Mouse (Mus musculus) retina, postnatal 7 days (tissue): Measurements from ENCODE around the gene Mdm2.

Source experiments
- DNase-seq: peaks from one replicate; pipeline ENCODE4 v3.0.0-alpha.2; 2012; ENCODE audit warnings: low read depth, low spot score

Mdm2 gene

DNA sequence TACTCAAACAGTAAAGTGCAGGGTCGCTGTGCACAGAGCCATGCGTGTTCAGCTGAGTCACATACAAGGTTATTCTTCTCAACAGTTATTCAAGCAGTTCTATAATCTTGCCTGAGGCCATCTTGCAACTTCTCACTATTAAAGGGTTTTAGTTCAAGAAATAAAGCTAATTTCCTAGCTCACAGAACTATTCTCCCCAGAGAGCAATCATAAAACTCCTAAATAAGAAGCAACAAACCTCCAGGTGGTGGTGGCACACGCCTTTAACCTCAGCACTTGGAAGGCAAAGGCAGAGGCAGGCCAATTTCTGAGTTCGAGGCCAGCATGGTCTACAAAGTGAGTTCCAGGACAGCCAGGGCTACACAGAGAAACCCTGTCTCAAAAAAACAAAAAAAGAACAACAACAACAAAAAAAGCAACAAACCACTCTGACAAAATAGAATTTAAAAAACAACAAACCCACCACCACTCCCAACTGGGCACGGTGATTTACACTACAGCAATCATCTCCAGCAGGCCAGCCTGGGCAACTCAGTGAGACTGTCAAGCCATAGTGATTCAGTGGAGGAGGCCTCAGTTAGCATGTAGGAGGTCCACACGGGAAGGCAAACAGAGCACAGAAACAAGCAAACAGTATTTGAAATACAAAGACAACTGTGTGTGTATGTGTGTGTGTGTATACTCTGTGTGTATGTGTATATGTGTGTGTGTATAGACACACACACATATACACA is 13.6 kb downstream of the Mdm2 start:
- DNase-seq: no peak

DNA sequence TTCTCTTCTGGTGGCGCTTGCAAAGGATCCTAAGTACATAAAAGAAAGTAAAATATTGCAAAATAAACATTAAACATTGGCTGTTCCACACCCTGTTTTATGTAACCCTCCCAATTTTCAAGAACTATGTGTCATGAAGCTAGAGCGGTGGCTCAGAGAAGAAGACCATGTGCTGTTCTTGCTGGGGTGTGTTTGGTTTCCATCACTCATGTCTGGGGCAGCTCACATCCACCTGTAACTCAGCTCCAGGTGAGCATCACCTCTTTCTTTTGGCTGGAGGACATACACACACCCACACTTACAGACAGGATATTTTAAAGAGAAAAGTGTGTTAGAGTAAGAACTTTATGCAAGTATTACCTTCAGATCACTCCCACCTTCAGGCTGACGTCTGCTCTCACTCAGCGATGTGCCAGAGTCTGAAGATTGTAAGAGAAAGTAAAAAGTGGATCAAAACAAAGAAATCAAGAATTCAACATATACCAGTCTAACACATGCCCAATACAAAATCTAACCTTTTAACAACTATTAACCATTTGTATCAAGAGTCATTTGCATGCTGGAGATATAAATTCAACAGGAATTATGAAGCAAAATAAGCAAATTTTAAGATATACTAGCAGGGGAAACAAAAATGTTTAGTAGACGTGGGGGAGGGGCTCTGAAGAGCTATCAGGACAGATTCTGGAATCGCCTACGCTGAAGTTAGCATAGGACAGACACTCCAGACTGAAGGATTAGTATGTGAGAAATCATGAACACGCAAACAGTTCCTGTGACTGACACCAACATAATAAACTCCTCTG is 14.3 kb downstream of the Mdm2 start:
- no peak for DNase-seq

DNA sequence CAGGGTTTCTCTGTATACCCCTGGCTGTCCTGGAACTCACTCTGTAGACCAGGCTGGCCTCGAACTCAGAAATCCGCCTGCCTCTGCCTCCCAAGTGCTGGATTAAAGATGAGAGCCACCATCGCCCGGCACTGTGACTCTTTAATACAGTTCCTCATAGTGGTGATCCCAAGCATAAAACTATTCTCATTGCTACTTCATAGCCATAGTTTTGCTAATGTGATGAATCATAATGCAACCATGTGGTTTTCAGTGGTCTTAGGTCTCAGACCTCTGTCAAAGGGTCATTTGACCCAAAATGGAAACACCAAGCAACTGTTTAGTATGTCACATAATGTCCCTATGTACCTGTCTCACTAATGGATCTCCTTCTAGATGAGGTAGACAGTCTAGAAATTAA is 15.0 kb downstream of the Mdm2 start:
- DNase-seq: no peak

DNA sequence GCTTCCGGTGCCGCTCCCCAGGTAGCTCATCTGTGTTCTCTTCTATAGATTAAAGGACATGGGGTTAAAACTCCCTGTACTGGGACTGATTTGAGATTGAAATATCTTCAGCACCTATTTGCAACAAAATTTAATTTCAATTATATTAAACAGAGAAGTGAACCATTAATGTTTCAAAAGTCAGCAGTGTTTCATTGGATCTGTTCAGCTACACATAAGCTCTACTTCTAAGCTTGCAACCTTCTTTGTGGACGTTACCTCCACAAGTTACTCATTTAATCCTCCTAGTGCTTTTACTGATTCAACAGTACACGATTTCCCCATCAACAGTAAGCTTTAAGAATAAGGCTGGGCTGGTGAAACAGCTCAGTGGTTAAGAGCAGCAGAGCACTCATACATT is 15.5 kb downstream of the Mdm2 start:
- no peak for DNase-seq

DNA sequence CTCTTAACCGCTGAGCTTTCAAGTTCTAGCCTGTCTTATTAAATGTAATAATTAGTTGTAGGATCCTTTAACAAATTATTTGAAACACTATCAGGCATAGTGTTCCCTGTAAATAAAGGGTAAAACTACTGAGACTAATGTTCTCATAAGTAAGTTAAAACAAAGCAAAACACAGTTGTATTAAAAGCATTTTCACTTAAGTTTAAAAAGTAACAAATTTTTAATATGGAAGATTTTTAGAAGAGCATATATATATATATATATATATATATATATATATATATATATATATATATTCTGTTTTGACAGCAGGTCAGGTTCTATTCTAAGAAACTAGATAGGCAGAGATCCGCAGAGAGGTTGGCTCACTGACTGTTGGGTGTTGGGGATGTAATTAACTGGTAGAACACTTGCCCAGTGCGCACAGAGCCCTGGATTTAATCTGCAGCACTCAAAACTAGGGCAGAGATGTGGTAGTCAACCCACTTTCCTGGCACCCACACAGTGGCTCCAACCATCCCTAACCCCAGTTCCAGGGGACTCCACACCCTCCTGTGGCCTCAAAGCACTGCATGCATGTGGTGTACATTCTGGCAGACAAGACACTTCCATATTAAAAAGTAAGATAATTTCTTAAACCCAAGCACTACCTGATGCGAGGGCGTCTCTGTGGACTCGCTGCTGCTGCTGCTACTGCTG is 16.2 kb downstream of the Mdm2 start:
- DNase-seq: no peak

DNA sequence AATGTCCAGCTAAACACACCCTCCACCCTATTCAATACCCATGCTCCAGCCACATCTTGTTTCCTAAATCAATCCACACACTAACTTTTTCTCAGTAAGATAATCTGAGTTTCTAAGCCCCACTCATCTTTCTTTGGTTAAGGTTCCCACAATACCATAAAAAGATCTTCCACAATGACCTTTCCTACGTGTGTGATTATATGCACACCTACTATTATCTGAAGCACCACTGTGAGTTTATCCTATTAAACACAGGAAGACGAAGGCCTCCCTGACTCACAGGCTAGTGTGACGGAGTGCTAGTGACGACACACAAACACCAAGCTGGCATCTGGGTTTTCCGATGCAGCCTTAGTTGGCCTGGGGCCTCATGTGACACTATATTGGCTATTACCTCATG is 17.6 kb downstream of the Mdm2 start:
- DNase-seq: no peak

DNA sequence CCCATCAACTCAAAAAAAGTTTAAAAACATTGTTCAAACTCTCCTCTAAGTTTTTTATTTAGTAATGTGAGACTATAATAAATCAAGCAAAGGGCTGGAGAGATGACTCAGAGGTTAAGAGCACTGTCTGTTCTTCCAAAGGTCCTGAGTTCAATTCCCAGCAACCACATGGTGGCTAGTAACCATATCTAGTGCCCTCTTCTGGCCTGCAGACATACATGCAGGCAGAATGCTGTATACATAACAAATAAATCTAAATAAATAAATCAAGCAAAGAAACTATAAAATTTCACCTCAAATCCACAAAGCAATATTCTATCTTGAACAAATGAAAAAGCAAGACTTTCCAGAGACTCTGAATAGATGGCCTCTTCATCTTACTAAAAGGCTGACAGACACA is 18.4 kb downstream of the Mdm2 start:
- no peak for DNase-seq

DNA sequence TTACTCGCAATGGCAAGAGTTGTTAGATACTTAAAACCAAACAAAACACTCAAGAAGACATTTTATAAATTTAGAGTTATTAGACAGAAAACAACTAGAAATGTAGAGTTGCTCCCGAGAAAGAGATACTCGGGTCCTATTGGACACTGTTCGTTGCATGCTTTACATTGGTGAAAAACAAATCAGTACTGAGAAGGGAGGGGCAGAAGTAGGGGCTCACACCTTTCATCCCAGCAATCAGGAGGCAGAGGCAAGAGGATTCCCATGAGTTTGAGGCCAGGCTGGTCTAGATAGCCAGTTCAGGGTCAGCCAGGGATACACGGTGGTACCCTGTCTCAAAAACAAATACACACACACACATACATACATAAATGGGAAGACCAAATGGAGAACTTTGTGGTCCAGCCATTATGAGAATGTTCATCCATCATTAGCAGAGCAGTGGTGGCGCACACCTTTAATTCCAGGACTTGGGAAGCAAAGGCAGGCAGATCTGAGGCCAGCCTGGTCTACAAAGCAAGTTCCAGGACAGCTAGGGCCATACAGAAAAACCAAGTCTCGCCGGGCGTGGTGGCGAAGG is 19.1 kb downstream of the Mdm2 start:
- DNase-seq: no peak

DNA sequence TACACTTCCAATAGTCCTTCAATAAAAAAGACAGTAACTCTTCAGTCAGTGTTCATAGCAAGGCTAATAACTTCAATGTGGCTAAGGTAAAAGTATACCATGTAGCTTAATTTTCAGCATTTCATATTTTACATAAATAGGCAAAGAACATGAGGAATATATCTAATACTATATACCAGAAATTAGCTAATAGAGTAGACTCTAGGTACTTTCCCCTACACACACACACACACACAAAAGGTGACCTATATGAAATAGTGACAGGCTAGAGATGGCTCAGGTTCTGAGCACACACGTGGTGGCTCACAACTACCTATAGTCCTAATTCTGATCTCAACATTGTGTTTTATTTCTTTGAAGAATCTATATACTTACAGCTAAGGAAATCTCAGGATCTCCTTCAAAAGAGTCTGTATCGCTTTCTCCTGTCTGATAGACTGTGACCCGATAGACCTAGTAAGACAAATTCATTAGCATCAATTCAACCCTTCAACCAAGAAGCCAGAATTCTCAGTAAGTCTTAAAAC is 19.7 kb downstream of the Mdm2 start:
- no peak for DNase-seq

DNA sequence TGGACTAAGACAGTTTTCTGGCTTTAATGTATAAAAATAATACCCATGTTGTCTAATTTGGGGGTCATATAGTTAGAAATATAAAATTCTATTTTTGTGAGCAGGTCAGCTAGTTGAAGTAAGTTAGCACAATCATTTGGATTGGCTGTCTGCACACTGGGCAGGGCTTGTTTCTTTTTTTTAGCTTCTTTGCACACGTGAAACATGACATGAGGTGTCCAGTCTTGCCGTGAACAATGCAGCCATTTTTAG is 20.5 kb downstream of the Mdm2 start:
- no peak for DNase-seq

DNA sequence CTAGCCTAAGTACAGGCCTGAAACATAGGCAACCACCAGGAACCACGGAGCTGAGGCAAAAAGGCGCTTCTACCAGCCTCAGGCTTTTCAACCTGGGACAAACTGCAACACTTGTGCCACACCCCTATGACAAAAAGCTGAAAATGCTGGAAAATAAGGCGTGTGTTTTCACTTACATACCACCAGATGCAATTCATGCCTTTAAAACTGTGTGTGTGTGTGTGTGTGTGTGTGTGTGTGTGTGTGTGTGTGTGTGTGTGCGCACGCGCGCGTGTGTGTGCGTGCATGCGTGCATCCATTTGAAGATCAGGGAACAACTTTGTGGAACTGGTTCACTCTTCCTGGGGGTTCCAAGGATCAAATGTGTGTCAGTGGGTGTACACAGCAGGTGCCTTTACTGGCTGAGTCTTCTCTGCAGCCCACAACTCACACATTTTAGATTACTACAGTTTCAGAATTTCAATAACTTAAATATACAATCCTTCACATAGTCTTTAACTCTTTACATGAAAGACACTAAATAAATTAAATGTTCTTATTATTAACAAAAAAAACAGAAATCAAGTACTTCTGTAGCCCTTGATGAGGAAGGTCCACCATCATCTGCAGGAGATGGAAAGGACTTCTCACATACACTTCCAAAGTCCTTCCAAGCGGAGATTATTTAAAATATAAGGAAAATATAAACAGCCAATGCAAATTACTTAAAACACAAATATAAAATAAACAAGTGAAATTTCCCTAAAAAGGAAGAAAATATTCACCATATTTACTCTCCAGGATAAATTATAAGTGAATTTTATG is 21.1 kb downstream of the Mdm2 start:
- no peak for DNase-seq

DNA sequence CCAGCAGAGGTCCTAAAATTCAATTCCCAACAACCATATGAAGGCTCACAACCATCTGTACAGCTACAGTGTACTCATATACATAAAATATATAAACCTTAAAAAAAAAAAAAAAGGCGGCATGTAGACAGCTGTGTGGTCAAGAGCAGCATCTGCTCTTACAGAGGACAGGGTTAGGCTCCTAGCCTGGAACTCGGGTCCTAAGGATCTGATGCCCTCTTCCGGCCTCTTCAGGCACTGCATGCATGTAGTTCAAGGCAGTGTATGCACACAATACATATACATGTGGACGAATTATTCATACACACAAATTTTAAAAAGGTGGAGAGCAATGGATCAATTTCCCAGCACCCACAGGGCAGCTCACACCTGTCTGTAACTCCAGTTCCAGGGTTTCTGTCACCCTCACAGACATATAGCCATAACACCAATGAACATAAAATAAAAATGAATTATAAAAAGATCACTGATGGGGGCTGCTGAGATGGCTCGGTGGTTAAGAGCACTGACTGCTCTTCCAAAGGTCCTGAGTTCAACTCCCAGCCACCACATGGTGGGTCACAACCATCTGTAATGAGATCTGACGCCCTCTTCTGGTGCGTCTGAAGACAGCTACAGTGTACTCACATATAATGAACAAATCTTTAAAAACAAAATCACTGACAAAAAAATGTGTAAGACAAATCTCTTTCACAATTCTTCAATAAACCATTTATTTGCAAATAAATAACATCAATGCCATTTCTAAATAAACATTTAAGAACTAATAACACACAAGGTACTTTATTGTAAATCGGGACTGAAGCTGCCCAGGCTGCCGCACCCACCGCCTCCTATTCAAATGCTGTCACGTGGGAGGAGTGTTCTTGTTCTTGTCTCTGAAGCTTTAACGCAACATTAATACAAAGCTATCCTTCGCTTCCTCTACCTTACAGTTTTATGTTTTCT is 22.1 kb downstream of the Mdm2 start:
- no peak for DNase-seq

DNA sequence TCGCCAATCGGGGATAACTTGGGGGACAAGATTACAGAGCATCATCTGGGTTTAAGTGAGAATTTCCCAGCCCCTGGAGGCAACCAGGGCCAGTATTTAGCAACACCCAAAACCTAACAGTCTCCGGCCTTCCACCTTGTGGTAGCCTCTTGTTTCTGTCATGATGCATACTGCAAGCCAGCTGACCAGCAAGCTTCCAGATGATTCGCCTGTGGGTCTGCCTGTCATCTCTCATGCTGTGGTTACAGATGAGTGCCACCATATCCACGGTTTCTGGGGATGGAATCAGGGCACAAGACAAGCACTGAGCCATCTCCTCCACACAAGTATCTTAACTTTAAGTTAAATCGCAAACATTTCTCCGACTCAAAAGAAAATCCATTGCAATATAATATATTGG is 23.0 kb downstream of the Mdm2 start:
- DNase-seq: no peak

DNA sequence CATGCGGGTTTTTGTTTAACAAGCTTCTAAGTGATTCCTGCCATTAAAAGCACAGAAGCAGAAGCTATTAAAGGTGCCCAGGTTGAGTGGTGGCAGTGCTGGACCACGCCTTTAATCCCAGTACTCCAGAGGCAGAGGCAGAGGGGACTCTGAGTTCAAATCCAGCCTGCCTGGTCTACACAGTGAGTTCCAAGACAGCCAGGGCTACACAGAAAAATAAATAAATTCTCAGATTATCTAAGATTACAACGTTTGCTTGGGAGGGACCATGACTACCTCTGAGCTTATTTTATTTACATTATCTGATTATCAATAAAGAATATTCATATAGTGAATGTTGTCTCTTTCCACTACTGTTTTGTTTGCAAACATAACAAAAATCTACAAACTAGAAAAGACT is 23.5 kb downstream of the Mdm2 start:
- DNase-seq: no peak

DNA sequence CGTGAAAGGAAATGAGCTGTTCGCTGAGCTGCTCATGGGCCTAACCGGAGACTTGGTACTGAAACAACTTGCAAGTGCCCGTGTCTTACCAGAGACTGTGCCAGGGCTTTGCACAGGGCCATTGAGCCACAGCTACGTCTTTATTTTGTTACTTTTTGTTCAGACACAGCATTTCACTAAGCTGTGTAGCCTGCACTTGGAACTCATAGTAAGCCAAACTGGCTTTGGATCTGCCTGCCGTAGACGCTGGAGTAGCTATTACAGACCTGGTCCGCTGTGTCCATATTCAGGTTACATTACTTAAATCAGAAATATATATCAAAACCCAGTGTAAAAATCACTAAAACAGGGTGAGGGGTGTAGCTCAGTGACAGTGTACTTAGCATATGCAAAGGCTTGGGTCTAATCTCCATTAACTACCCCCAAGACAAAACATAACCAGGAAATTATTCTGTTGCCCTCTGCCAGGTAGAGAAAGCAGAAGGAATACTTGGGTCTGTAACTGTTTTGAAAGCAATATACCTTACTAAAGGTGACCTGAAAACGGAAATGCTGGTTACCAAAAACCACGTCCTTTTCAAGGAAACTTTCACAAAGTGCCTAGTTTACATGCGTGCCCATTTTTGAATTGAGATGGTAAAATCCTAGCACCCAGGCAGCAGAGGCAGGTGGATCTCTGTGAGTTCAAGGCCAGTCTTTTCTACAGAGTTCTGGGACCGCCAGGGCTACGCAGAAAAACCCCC is 24.5 kb downstream of the Mdm2 start:
- DNase-seq: no peak

DNA sequence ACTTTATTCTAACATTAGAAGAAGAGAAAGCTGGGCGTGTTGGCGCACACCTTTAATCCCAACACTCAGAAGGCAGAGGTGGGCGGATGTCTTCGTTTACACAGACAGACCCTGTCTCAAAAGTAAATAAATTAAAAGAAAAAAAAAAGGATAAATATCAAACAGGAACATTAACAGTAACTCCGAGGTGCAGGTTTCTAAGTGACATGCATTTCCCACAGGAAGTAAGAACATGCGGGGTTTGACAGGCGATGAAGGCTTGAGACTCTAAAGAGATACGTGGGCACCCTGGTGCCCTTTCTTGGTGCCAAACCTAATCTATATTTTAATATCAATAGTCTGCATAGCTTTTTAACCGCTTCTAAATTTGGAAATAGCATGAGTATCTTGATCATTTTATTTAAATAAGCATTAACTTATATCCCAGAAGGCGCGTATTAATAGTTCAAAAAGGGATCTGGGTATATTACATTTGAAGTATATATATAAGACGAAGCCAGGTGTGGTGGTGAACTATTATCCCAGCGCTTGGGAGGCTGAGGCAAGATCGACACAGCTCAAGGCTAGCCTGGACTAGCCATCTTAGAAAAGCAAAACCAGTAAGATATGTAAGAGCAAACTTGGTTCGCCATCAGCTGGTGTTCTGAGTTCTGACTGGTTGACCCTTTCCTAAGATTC is 25.2 kb downstream of the Mdm2 start:
- no peak for DNase-seq

DNA sequence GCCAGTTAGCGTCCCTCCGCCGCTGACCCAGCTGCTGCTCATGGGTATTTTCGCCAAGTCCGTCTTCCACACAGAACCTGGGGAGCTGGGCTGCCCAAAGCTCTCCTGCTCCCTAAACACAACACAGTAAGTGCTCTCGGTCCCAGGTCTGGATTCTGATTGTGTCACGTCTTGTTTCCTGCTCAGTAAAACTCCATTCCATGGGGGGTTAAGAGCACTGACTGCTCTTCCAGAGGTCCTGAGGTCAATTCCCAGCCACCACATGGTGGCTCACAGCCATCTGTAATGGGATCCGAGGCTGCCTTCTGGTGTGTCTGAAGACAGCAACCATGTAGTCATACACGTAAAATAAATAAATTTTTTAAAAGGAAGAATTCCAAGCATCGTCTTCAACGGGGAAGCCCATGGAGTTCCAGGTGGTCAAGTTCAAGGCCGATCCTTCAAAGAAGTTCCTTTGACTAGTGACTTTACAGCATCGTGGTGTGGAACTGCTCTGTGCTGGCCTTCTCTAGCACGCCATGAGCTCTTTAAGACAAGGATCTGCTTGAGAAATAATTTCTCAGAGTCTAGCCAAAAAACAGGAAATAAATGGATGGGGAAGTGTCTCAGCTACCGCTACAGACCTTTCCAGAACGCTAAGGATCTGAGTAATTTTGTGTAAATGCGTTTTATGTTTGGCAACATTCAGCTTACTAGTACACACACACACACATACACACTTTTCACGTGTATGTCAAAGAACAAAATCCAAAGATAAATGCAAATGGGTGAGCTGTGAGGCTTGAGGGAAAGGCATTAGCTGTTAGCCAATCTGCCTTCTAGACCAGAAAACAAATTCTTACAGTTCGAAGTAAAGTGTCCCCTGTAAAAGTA is 26.0 kb downstream of the Mdm2 start:
- DNase-seq: no peak

DNA sequence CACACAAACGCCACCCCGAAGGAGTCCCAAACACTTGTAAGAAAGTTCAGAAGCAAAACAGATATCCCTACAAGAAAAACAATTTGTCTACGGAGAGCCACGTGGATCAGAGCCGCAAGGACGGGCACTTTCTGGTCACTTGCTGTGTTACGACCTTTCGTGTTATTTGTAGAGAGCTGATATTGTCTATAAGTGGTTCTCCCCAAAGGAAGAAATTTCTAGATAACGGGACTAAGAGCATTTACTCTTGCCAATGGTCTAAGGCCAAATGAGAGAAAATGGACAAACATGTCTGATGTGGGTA is 26.9 kb downstream of the Mdm2 start:
- no peak for DNase-seq
